Mouse (Mus musculus): ENCODE measurements around the gene Lrig1.

Lrig1 gene

GRCm38 (mm10) chr6:94676300-94676699, 23.7 kb downstream of the Lrig1 start:
- no peak for DNase-seq (ENCODE audit: low spot score)

- no peak for DNase-seq (ENCODE audit: low spot score)
Observed at GRCm38 (mm10) chr6:94672426-94672825, 27.5 kb downstream of the Lrig1 start.

- DNase-seq (ENCODE audit: low spot score), result no peak
Observed at GRCm38 (mm10) chr6:94669370-94669769, 30.6 kb downstream of the Lrig1 start.

- no peak for DNase-seq (ENCODE audit: low spot score)
Observed at GRCm38 (mm10) chr6:94668204-94668863, 31.6 kb downstream of the Lrig1 start.

GRCm38 (mm10) chr6:94667131-94667530, 32.8 kb downstream of the Lrig1 start:
- no peak for DNase-seq (ENCODE audit: low spot score)

- DNase-seq (ENCODE audit: low spot score), result no peak
Observed at GRCm38 (mm10) chr6:94666432-94667119, 33.4 kb downstream of the Lrig1 start.

- DNase-seq (ENCODE audit: low spot score), result no peak
Observed at GRCm38 (mm10) chr6:94665677-94666076, 34.3 kb downstream of the Lrig1 start.

- DNase-seq (ENCODE audit: low spot score), result no peak
Observed at GRCm38 (mm10) chr6:94665248-94665647, 34.7 kb downstream of the Lrig1 start.

GRCm38 (mm10) chr6:94664000-94664399, 36.0 kb downstream of the Lrig1 start:
- no peak for DNase-seq (ENCODE audit: low spot score)

- DNase-seq (ENCODE audit: low spot score), result no peak
Observed at GRCm38 (mm10) chr6:94661923-94662322, 38.0 kb downstream of the Lrig1 start.

GRCm38 (mm10) chr6:94661321-94661720, 38.6 kb downstream of the Lrig1 start:
- DNase-seq (ENCODE audit: low spot score), result no peak

GRCm38 (mm10) chr6:94659886-94660333, 40.0 kb downstream of the Lrig1 start:
- DNase-seq (ENCODE audit: low spot score), result no peak

- no peak for DNase-seq (ENCODE audit: low spot score)
Observed at GRCm38 (mm10) chr6:94658136-94658480, 41.9 kb downstream of the Lrig1 start.

- DNase-seq (ENCODE audit: low spot score), result no peak
Observed at GRCm38 (mm10) chr6:94657204-94658135, 42.5 kb downstream of the Lrig1 start.

GRCm38 (mm10) chr6:94655818-94656478, 44.0 kb downstream of the Lrig1 start:
- DNase-seq (ENCODE audit: low spot score), result no peak

GRCm38 (mm10) chr6:94653388-94654316, 46.3 kb downstream of the Lrig1 start:
- no peak for DNase-seq (ENCODE audit: low spot score)

GRCm38 (mm10) chr6:94652659-94653213, 47.2 kb downstream of the Lrig1 start:
- no peak for DNase-seq (ENCODE audit: low spot score)

GRCm38 (mm10) chr6:94651541-94651940, 48.4 kb downstream of the Lrig1 start:
- no peak for DNase-seq (ENCODE audit: low spot score)

GRCm38 (mm10) chr6:94649637-94650036, 50.3 kb downstream of the Lrig1 start:
- DNase-seq (ENCODE audit: low spot score), result no peak

- DNase-seq (ENCODE audit: low spot score), result no peak
Observed at GRCm38 (mm10) chr6:94648496-94648895, 51.5 kb downstream of the Lrig1 start.

Measured in layer of hippocampus, adult 9-10 months (tissue).